Mouse (Mus musculus) spleen, postnatal 14 days (tissue): Measurements from ENCODE around the gene Tenm2.

Experiments used
- DNase-seq, 2 experiments: peaks; one replicate each; pipeline ENCODE4 v3.0.0; 2021 to 2022; ENCODE audit warnings: low spot score in 2 of 2

The Tenm2 gene

GRCm38 (mm10) chr11:36902302-36902701 lies 333.5 kb downstream of the Tenm2 start:
- no peak for DNase-seq

- DNase-seq, result no peak
Observed at GRCm38 (mm10) chr11:36893061-36893460, 342.7 kb downstream of the Tenm2 start.

- DNase-seq, result no peak
Observed at GRCm38 (mm10) chr11:36891106-36891505, 344.7 kb downstream of the Tenm2 start.

- no peak for DNase-seq
Observed at GRCm38 (mm10) chr11:36887490-36887889, 348.3 kb downstream of the Tenm2 start.

- no peak for DNase-seq
Observed at GRCm38 (mm10) chr11:36886147-36886546, 349.6 kb downstream of the Tenm2 start.

- DNase-seq, result no peak
Observed at GRCm38 (mm10) chr11:36872961-36873360, 362.8 kb downstream of the Tenm2 start.

GRCm38 (mm10) chr11:36870548-36870947 lies 365.2 kb downstream of the Tenm2 start:
- no peak for DNase-seq

GRCm38 (mm10) chr11:36851690-36852089 lies 384.1 kb downstream of the Tenm2 start:
- DNase-seq, result no peak

GRCm38 (mm10) chr11:36847451-36847850 lies 388.3 kb downstream of the Tenm2 start:
- DNase-seq, result no peak

- DNase-seq, result no peak
Observed at GRCm38 (mm10) chr11:36832855-36833254, 402.9 kb downstream of the Tenm2 start.

GRCm38 (mm10) chr11:36831511-36831910 lies 404.3 kb downstream of the Tenm2 start:
- DNase-seq, result no peak

- no peak for DNase-seq
Observed at GRCm38 (mm10) chr11:36824666-36825065, 411.1 kb downstream of the Tenm2 start.

- no peak for DNase-seq
Observed at GRCm38 (mm10) chr11:36804615-36805014, 431.1 kb downstream of the Tenm2 start.

- DNase-seq, result no peak
Observed at GRCm38 (mm10) chr11:36802208-36802631, 433.5 kb downstream of the Tenm2 start.

GRCm38 (mm10) chr11:36801683-36802082 lies 434.1 kb downstream of the Tenm2 start:
- no peak for DNase-seq

- DNase-seq, result no peak
Observed at GRCm38 (mm10) chr11:36799409-36799808, 436.4 kb downstream of the Tenm2 start.

- DNase-seq, result no peak
Observed at GRCm38 (mm10) chr11:36758009-36758408, 477.8 kb downstream of the Tenm2 start.

- DNase-seq, result no peak
Observed at GRCm38 (mm10) chr11:36746286-36746685, 489.5 kb downstream of the Tenm2 start.

GRCm38 (mm10) chr11:36727800-36728199 lies 508.0 kb downstream of the Tenm2 start:
- DNase-seq, result no peak

GRCm38 (mm10) chr11:36702881-36703280 lies 532.9 kb downstream of the Tenm2 start:
- DNase-seq, result no peak

GRCm38 (mm10) chr11:36700951-36701350 lies 534.8 kb downstream of the Tenm2 start:
- no peak for DNase-seq

GRCm38 (mm10) chr11:36700131-36700530 lies 535.6 kb downstream of the Tenm2 start:
- DNase-seq, result no peak

GRCm38 (mm10) chr11:36698268-36698667 lies 537.5 kb downstream of the Tenm2 start:
- no peak for DNase-seq

GRCm38 (mm10) chr11:36697816-36698215 lies 537.9 kb downstream of the Tenm2 start:
- DNase-seq, result no peak
